Mouse (Mus musculus) bone marrow, adult 2 months (tissue): ENCODE results near the gene Dynlt1f. TPM values are rescaled to one million over a fixed set of nuclear protein-coding genes. Genes with fewer than 3 reads are reported as not detected.
"Not testable (repeated sequence)": the region's sequence is repeated elsewhere in the genome, so short reads cannot be mapped to it uniquely, and the experiment has no call there.

Experiments
- H3K27ac ChIP-seq: fragments of 200-500 bp; 2 replicates; pipeline ENCODE4 v1.5.1; 2012; ENCODE audit warnings: low read depth, mild to moderate bottlenecking, control low read depth, inconsistent platforms, low read length; ENCODE audit not compliant: control insufficient read depth, poor library complexity, insufficient read depth
- H3K4me1 ChIP-seq: fragments of 200-500 bp; 2 replicates; pipeline ENCODE4 v1.6.1; 2011; ENCODE audit warnings: low read length; ENCODE audit not compliant: control insufficient read depth, insufficient read depth
- H3K4me3 ChIP-seq: fragments of 200-500 bp; replicated peaks from 2 replicates; pipeline ENCODE3; 2011; ENCODE audit warnings: mild to moderate bottlenecking, low read depth, low read length, control low read depth; ENCODE audit not compliant: control insufficient read depth
- CTCF ChIP-seq: fragments of 200-500 bp; IDR thresholded peaks from 2 replicates; pipeline ENCODE4 v1.5.1; 2011; ENCODE audit warnings: low read length, control low read depth; ENCODE audit not compliant: control insufficient read depth, insufficient read depth
- POLR2A ChIP-seq: fragments of 200-500 bp; IDR thresholded peaks from 2 replicates; pipeline ENCODE4 v1.6.1; 2011; ENCODE audit warnings: low read depth, mild to moderate bottlenecking, control low read depth, low read length, borderline replicate concordance; ENCODE audit not compliant: control insufficient read depth
- WGBS: fragments of 180-500 bp; shearing (Covaris S2); methylation state at CpG from one replicate; pipeline ENCODE4 v1.1.7; 2018; 5-methylcytosine and 5-hydroxymethylcytosine counted together
- polyA plus RNA-seq: library from polyadenylated mRNA; stranded (reverse); fragments of >200 nt; gene quantifications from 2 replicates; pipeline ENCODE4 v1.2.4, GENCODE M21; 2011; ENCODE audit warnings: low replicate concordance; ENCODE audit not compliant: missing spikeins, insufficient read depth, insufficient read length

The Dynlt1f gene
- polyA plus RNA-seq, 1 experiment: 11.6 TPM

- Histone ChIP-seq H3K4me1 (no peaks in the 10 kb centered on the region), H3K4me3 (no peak overlapping the region), H3K27ac (no peak overlapping the region)
- no peak for TF ChIP-seq POLR2A
- no peak for TF ChIP-seq CTCF
- 86% methylated on average over 5 of the region's 5 CpGs for WGBS
These were observed 18.8 kb downstream of the Dynlt1f start for GRCm38 (mm10) chr17:6636861-6637260.

DNA sequence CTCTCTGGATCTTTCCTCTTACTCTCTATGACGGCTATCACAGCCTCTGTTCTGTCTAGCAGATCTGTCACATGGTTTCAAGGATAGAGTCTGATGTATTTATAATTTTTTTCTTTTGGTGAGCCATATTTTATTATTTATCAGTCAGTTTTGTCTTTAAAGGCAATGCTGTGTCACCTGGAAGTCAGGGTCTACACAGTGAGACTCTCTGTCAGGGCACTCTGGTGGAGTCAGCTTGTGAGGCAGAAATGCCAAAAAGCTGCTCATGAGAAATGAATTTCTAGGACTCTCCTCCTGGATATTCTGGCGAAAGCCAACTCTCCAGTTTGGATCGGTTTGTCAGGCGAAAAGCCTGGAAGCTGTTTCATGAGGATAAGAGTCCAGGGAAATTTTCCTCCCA is 19.9 kb downstream of the Dynlt1f start:
- WGBS: 83% methylated on average over 2 of the region's 4 CpGs
- H3K4me1 ChIP-seq, H3K27ac ChIP-seq, H3K4me3 ChIP-seq: not testable (repeated sequence)

DNA sequence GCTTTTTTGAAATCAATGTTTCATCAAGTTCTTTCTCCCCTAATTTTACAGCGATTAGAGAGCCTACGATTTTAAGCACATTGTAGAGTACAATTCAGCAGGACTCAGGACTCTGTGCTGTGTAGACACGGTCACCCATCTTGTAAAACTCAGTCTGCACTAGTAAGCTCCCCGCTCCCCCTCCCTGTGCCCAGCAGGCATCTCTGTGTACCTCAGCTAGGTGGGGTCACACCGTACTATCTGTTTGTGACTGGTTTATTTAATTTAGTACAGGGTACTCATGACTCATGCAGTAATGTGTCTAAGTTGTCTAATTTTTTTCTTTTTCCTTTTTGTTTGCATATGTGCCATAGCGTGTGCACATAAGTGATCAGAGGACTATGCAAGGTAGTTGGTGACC is 22.9 kb downstream of the Dynlt1f start:
- not testable (repeated sequence) for H3K4me1 ChIP-seq, H3K4me3 ChIP-seq, H3K27ac ChIP-seq
- 86% methylated on average over 6 of the region's 6 CpGs for WGBS

DNA sequence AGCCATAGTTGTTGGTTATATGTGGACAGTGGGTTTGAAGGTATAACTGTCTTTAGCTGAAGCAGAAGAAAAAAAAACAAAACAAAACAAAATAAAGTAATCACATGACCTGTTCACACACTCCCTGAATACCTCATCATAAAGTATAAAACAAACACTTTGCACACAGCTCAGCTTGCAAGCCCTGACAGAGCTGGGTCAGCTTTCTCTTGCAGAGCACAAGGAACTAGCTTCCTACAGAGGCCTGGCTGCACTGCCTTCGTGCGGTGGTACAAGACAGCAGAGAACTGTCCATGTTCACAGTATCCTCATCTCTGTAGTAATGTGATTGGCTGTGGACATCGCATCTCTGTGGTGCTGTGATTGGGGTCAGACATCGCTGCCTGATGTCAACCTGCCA is 25.3 kb downstream of the Dynlt1f start:
- not testable (repeated sequence) for H3K27ac ChIP-seq, H3K4me3 ChIP-seq, H3K4me1 ChIP-seq
- 87% methylated on average over 4 of the region's 4 CpGs for WGBS

GRCm38 (mm10) chr17:6624926-6625558 is 30.7 kb downstream of the Dynlt1f start:
- 65% methylated on average over 2 of the region's 6 CpGs for WGBS
- H3K27ac ChIP-seq, H3K4me1 ChIP-seq, H3K4me3 ChIP-seq: not testable (repeated sequence)

DNA sequence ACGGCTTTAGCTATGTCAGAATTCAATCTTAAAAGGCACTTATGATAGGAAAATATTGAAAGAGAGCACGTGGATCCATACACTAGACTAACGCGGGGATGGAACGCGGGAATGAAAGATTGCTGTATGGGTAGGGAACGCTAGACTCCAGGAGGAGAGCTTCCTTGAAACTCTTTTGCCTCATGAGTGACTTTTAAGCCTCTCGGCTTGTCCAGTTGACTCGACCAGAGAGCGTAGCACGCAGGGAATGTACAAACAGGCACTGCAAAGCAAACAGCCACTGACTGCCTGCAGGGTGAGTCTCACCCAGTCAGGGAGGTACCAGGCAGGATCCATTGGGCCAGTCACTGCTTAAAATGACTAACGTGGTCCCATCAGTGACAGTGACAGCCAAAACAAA is 33.7 kb downstream of the Dynlt1f start:
- H3K4me1 ChIP-seq, H3K27ac ChIP-seq, H3K4me3 ChIP-seq: not testable (repeated sequence)
- WGBS: 79% methylated on average over 11 of the region's 12 CpGs

DNA sequence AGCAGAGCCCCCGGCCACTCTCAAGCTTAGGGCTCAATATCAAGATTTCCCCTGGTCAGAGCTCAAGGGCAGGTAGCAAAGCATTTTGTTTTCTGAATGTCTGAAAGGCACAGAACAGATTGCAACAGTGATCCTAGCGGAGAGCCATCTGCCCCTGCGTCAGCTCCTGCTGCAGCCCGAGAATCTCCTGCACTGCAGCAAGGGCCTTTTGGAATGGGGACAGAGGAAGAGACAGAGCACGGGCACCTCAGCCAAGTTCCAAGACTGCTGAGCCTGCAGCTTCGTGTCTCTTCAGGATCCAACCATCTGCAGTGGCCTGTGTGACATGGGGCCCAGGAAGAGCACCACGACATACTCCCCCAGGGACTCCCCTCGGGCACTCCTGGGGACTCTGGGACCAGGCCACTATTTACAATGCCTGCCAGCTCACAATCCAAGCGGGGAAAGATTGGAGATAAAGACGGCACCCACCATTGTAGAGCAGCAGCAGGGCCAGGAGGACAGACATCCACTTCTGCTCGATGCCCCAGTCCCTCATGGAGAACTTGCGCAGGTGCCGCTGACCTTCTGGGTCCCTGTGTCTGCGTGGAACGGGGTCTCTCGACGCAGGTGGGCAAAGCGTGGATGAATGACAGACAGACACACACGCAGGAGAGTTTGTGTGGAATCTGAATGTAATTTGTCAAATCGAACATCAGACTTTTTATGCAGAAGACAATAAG is 34.8 kb downstream of the Dynlt1f start:
- H3K4me1 ChIP-seq, H3K27ac ChIP-seq, H3K4me3 ChIP-seq: not testable (repeated sequence)
- WGBS: 65% methylated on average over 18 of the region's 20 CpGs

DNA sequence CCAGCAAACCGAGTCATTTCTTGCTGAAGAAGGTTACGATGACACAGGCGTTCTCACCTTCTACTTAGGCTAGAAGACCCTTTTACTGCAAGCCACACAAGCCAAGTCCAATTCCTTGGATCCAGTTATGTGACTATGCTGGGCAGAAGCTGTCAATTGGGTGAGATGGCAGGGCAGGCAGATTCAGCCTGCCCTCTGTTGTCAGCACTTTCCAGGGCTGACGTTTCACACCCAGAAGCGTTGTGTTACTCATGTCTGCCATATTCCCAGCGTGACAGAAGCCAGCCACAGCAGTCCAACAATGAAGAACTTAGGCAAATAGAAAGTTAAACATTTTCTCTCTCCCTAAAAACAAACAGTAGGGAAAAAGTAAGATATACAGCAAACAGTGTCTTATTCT is 35.7 kb downstream of the Dynlt1f start:
- not testable (repeated sequence) for H3K27ac ChIP-seq, H3K4me1 ChIP-seq, H3K4me3 ChIP-seq
- 78% methylated on average over 6 of the region's 6 CpGs for WGBS

GRCm38 (mm10) chr17:6619271-6619670 is 36.4 kb downstream of the Dynlt1f start:
- WGBS: 86% methylated on average over 5 of the region's 5 CpGs
- H3K4me3 ChIP-seq, H3K27ac ChIP-seq, H3K4me1 ChIP-seq: not testable (repeated sequence)

DNA sequence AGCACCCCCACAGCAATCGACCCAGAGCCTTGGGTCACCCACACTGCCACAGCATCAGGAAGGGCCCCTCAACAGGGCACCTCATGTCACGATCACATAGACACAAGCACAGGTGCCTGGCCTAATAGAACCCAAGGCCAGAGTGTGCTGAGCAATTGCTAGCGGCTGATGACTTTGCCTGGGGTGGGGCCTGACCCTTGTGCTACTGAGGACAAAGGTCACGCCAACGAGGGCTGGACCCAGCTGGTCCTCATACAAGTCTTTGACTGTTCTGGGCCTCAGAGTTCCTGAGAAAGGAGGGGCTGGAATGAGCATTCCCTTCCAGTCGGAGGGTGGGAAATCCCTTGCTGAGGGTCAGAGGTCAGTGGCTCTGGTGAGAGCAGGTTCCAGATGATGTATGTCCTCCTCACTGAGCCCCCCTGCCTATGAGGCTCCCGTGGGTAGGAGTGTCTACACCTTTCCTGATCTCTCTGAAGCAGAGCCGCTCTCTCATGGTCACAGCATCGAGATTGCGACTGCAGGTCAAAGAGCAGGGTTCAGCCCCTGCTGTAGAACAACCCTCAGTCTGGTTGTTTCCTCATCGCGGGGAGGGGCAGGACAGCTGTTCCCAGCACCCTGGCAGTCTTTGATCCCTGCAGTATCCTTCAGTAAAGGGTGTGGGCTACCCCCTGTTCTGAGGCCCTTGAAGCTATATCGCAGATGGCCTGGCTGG is 37.9 kb downstream of the Dynlt1f start:
- 77% methylated on average over 8 of the region's 13 CpGs for WGBS
- not testable (repeated sequence) for H3K4me1 ChIP-seq, H3K4me3 ChIP-seq, H3K27ac ChIP-seq

DNA sequence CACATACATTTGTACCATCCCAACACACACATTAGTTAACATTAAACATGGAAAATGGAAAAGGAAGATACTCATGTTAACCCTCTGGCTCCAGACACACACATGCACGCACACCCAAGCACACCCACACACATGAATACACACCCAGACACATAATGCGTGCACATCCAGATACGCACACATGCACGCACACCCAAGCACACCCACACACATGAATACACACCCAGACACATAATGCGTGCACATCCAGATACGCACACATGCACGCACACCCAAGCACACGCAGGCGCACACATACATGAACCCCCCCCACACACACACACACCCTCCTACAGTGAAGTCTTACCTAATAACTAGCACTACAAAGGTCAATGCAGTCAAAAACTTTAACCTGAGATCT is 39.0 kb downstream of the Dynlt1f start:
- not testable (repeated sequence) for H3K4me3 ChIP-seq, H3K4me1 ChIP-seq, H3K27ac ChIP-seq
- WGBS: 92% methylated on average over 9 of the region's 9 CpGs

DNA sequence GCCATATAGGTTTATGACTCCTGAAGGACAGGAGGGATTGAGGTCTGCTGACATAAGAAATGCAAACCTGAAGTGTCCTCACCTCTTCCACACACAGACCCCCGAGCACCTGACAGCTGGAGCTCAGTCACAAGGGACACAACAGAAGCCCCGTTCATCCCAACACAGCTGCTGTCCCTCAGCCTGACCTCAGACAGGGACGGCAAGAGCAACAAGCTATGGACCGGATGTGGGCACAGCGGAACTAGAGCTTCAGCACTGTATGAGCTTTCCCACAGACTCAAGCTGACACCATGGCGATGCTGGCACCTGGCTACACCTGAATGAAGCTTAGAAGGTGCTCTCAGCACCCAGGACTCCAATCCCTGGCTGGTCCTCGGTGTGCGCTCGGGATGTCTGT is 41.4 kb downstream of the Dynlt1f start:
- 64% methylated on average over 6 of the region's 9 CpGs for WGBS
- H3K4me3 ChIP-seq, H3K27ac ChIP-seq, H3K4me1 ChIP-seq: not testable (repeated sequence)

- not testable (repeated sequence) for H3K4me1 ChIP-seq, H3K4me3 ChIP-seq, H3K27ac ChIP-seq
- WGBS: 94% methylated on average over 11 of the region's 14 CpGs
These were observed 42.2 kb downstream of the Dynlt1f start for GRCm38 (mm10) chr17:6613524-6613923.
